Mouse (Mus musculus) midbrain, embryonic 16.5 days (tissue): ENCODE data around the gene Trim6. TPM values are rescaled to one million over a fixed set of nuclear protein-coding genes. Genes with fewer than 3 reads are reported as not detected.

ENCODE experiments used
- ATAC-seq: fragments of 200-750 bp; cut with Nextera tagmentation; 2 replicates; pipeline ENCODE4 v1.8.0; 2017; ENCODE audit warnings: moderate TSS enrichment
- H3K27ac ChIP-seq: fragments of 300-500 bp; sonication (generic); 2 replicates; pipeline ENCODE4 v1.5.1; 2014; ENCODE audit warnings: mild to moderate bottlenecking, low read length, mixed read lengths
- H3K27me3 ChIP-seq: fragments of 300-500 bp; sonication (generic); 2 replicates; pipeline ENCODE4 v1.6.1; 2014; ENCODE audit warnings: low read depth, low read length, mixed read lengths; ENCODE audit not compliant: control insufficient read depth, insufficient read depth
- H3K36me3 ChIP-seq: fragments of 300-500 bp; sonication (generic); 2 replicates; pipeline ENCODE4 v1.6.1; 2014; ENCODE audit warnings: mild to moderate bottlenecking, low read length, moderate library complexity, mixed read lengths; ENCODE audit not compliant: control insufficient read depth, insufficient read depth
- H3K4me1 ChIP-seq: fragments of 300-500 bp; sonication (generic); 2 replicates; pipeline ENCODE4 v1.6.1; 2014; ENCODE audit warnings: mild to moderate bottlenecking, low read length, mixed read lengths; ENCODE audit not compliant: control insufficient read depth, insufficient read depth
- H3K4me2 ChIP-seq: fragments of 300-500 bp; sonication (generic); 2 replicates; pipeline ENCODE4 v1.6.1; 2014; ENCODE audit warnings: mild to moderate bottlenecking, low read length, mixed read lengths
- H3K4me3 ChIP-seq: fragments of 300-500 bp; sonication (generic); 2 replicates; pipeline ENCODE4 v1.5.1; 2014; ENCODE audit warnings: low read depth, mild to moderate bottlenecking, low read length, moderate library complexity, mixed read lengths
- H3K9ac ChIP-seq: fragments of 300-500 bp; sonication (generic); 2 replicates; pipeline ENCODE4 v1.6.1; 2014; ENCODE audit warnings: low read depth, low read length, mixed read lengths
- H3K9me3 ChIP-seq: fragments of 300-500 bp; sonication (generic); replicated peaks from 2 replicates; pipeline ENCODE4 v1.6.1; 2014; ENCODE audit warnings: mild to moderate bottlenecking, low read length, mixed read lengths; ENCODE audit not compliant: control insufficient read depth, poor library complexity, severe bottlenecking
- WGBS: fragments of 180-500 bp; shearing (Covaris S2); extraction: QIAGEN DNeasy Blood & Tissue Kit; methylation state at CpG from one replicate; pipeline ENCODE4 v1.1.7; 2014; 5-methylcytosine and 5-hydroxymethylcytosine counted together
- polyA plus RNA-seq: library from polyadenylated mRNA; unstranded; fragments of >200 nt; fragmentation: Nextera tagmentation; extraction: Ambion mirVana; gene quantifications from 2 replicates; pipeline ENCODE4 v1.2.1, GENCODE M21; 2015

The Trim6 gene
- 0.35 and 0.46 TPM in 2 replicates for polyA plus RNA-seq

GRCm38 (mm10) chr7:104218701-104219569 lies at the start of gene Trim6:
Gene Trim6 (plus strand): TSS chr7:104218793.
- H3K27me3 ChIP-seq: no peaks in the 10 kb centered on the region
- WGBS: 4% methylated on average over 37 of the region's 37 CpGs
- H3K9me3 ChIP-seq: no peaks in the 10 kb centered on the region
- peak within 1 kb of the TSS; percentile 50 for H3K4me2 ChIP-seq
- peaks cover 3% of the 10 kb centered on the region; the same call in 1 of the 2 replicates for H3K4me1 ChIP-seq
- ATAC-seq: peak; percentile 58
- no peak within 1 kb of the TSS for H3K9ac ChIP-seq
- no peaks in the 10 kb centered on the region for H3K36me3 ChIP-seq
- no peak within 1 kb of the TSS for H3K27ac ChIP-seq
- peak within 1 kb of the TSS; percentile 21 for H3K4me3 ChIP-seq

GRCm38 (mm10) chr7:104169634-104170204 lies 48.9 kb upstream of the Trim6 start:
- no peak overlapping the region for H3K9ac ChIP-seq
- no peak overlapping the region for H3K4me3 ChIP-seq
- H3K9me3 ChIP-seq: no peaks in the 10 kb centered on the region
- H3K36me3 ChIP-seq: no peaks in the 10 kb centered on the region
- no peak overlapping the region for H3K27ac ChIP-seq
- H3K27me3 ChIP-seq: no peaks in the 10 kb centered on the region
- H3K4me1 ChIP-seq: no peaks in the 10 kb centered on the region
- H3K4me2 ChIP-seq: no peak overlapping the region
- no peak for ATAC-seq
- 79% methylated on average over 6 of the region's 6 CpGs for WGBS

DNA sequence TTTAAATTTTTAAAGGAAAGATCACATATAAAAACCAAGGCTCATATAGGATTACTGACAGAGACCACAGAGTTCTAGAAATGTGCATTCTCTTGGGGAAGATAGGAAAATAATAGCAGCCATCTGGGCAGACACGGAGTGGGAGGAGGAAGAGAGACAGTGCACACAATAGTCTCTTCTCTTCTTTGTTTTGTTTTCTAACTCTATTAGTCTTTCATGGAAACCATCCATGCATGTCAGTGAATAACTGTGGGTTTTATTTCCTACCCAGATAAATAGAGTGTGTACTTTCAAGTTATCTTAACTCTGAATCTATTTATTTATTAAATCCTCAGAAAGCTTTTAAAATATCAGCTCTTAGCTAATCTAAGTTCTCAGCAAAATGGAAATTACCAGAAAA lies 43.5 kb upstream of the Trim6 start:
- no peak for ATAC-seq
- WGBS: 13% methylated on average over 1 of the region's 1 CpGs
- no peak overlapping the region for H3K9ac ChIP-seq

GRCm38 (mm10) chr7:104178422-104179054 lies 40.1 kb upstream of the Trim6 start:
- no peak overlapping the region for H3K27ac ChIP-seq
- H3K4me3 ChIP-seq: no peak overlapping the region
- 54% methylated on average over 5 of the region's 5 CpGs for WGBS
- peak; percentile 60; the same call in 1 of the 2 replicates for ATAC-seq
- H3K4me1 ChIP-seq: no peaks in the 10 kb centered on the region
- H3K27me3 ChIP-seq: no peaks in the 10 kb centered on the region
- H3K36me3 ChIP-seq: no peaks in the 10 kb centered on the region
- no peaks in the 10 kb centered on the region for H3K9me3 ChIP-seq
- H3K4me2 ChIP-seq: no peak overlapping the region
- no peak overlapping the region for H3K9ac ChIP-seq

More for the DNA sequence above, 43.5 kb upstream of the Trim6 start:
- no peak overlapping the region for H3K4me3 ChIP-seq
- H3K4me1 ChIP-seq: no peaks in the 10 kb centered on the region
- no peaks in the 10 kb centered on the region for H3K27me3 ChIP-seq
- no peak overlapping the region for H3K27ac ChIP-seq
- no peaks in the 10 kb centered on the region for H3K36me3 ChIP-seq
- H3K9me3 ChIP-seq: no peaks in the 10 kb centered on the region
- H3K4me2 ChIP-seq: no peak overlapping the region

DNA sequence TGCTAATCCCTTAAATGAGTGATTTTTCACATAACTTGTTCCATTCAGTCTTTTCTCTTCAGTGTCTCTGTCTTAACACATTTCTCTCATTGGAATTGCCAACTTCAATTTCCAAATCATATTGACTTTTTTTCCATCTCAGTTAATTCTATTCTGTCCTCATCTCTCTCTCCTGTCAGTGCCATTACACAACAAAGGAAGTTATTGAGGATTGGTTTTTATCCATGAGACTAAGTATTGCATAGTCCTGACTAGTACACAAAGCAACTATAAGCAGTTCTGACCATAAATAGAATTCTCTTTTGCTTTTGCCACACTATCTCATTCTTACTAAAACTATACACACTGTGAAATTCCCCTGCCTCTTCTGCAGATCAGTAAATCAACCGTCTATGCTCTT lies 39.5 kb upstream of the Trim6 start:
- no peaks in the 10 kb centered on the region for H3K9me3 ChIP-seq
- H3K27me3 ChIP-seq: no peaks in the 10 kb centered on the region
- no peak overlapping the region for H3K4me2 ChIP-seq
- no peak overlapping the region for H3K9ac ChIP-seq
- no peak for ATAC-seq
- WGBS: 72% methylated on average over 1 of the region's 1 CpGs
- H3K36me3 ChIP-seq: no peaks in the 10 kb centered on the region
- H3K4me1 ChIP-seq: no peaks in the 10 kb centered on the region
- H3K27ac ChIP-seq: no peak overlapping the region
- no peak overlapping the region for H3K4me3 ChIP-seq

DNA sequence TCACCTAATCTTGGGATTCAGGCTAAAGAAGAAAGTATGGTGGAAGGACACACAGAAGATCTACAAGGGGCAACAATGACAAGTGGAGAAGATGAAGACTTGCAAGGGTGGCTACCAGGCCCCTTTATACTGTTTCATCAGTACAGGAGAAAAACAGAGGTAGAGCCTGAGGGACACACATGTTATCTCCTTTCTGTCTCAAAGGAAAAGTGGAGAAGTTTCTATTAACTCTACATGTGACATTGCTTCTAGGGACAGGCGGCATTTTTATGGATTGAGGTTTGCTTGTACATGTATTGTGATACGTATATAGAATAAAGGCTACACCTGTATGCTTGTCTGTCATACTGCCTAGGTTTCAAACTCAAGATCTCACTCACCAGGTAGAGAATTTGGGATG lies 35.3 kb upstream of the Trim6 start, which contains the start of gene Olfr648:
Gene Olfr648 (minus strand): TSS at position 101 of the 400 bp plus-strand sequence.
- H3K4me3 ChIP-seq: no peak within 1 kb of the TSS
- no peaks in the 10 kb centered on the region for H3K9me3 ChIP-seq
- H3K4me2 ChIP-seq: no peak within 1 kb of the TSS
- 92% methylated on average over 2 of the region's 2 CpGs for WGBS
- no peak within 1 kb of the TSS for H3K27ac ChIP-seq
- H3K9ac ChIP-seq: no peak within 1 kb of the TSS
- no peaks in the 10 kb centered on the region for H3K27me3 ChIP-seq
- H3K36me3 ChIP-seq: no peaks in the 10 kb centered on the region
- ATAC-seq: no peak
- H3K4me1 ChIP-seq: no peaks in the 10 kb centered on the region

DNA sequence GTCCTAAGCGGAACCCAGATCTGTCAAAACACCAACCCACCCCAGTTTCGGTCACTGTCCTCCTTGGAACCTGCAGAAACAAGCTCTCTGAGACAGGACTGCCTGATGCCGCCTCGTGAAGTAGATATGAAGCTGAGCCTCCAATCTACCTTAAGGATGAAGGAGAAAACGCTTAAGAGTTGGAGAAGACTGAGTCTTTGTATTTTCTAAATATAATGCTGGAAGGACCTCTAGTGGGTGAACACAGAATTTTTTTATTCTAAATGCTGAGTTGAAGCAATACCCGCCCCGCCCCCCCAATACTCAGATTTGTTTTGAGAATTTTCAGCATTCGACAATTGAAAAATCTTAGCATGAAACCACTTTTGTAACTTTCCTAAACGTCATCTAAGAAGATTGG lies 27.3 kb upstream of the Trim6 start:
- Histone ChIP-seq H3K36me3 (no peaks in the 10 kb centered on the region), H3K27ac (no peak overlapping the region), H3K9me3 (no peaks in the 10 kb centered on the region), H3K9ac (no peak overlapping the region), H3K4me2 (no peak overlapping the region), H3K4me3 (no peak overlapping the region), H3K27me3 (no peaks in the 10 kb centered on the region), H3K4me1 (no peaks in the 10 kb centered on the region)
- 58% methylated on average over 9 of the region's 9 CpGs for WGBS
- ATAC-seq: no peak

- no peak for ATAC-seq
- H3K27me3 ChIP-seq: no peaks in the 10 kb centered on the region
- no peak within 1 kb of the TSS for H3K4me3 ChIP-seq
- H3K9me3 ChIP-seq: no peaks in the 10 kb centered on the region
- H3K4me1 ChIP-seq: no peaks in the 10 kb centered on the region
- H3K9ac ChIP-seq: no peak within 1 kb of the TSS
- H3K36me3 ChIP-seq: no peaks in the 10 kb centered on the region
- no peak within 1 kb of the TSS for H3K4me2 ChIP-seq
- H3K27ac ChIP-seq: no peak within 1 kb of the TSS
- 86% methylated on average over 6 of the region's 6 CpGs for WGBS
These were observed 22.7 kb upstream of the Trim6 start, which contains the start of gene Olfr649 for GRCm38 (mm10) chr7:104195885-104196284. Gene Olfr649 (minus strand): TSS chr7:104195985.

- no peak for ATAC-seq
- H3K4me1 ChIP-seq: no peaks in the 10 kb centered on the region
- H3K4me3 ChIP-seq: no peak overlapping the region
- H3K9me3 ChIP-seq: no peaks in the 10 kb centered on the region
- WGBS: 6% methylated on average over 5 of the region's 5 CpGs
- H3K27me3 ChIP-seq: no peaks in the 10 kb centered on the region
- H3K27ac ChIP-seq: no peak overlapping the region
- H3K4me2 ChIP-seq: no peak overlapping the region
- no peak overlapping the region for H3K9ac ChIP-seq
- H3K36me3 ChIP-seq: no peaks in the 10 kb centered on the region
These were observed 18.8 kb upstream of the Trim6 start for GRCm38 (mm10) chr7:104199822-104200221.
